Mouse (Mus musculus): Measurements from ENCODE around the gene Tas2r126.
"Not testable (repeated sequence)": the region's sequence is repeated elsewhere in the genome, so short reads cannot be mapped to it uniquely, and the experiment has no call there.

The Tas2r126 gene

GRCm38 (mm10) chr6:42434446-42434845 is at the start of gene Tas2r126:
Gene Tas2r126 (plus strand): TSS chr6:42434535.
- DNase-seq (ENCODE audit: low read depth, low spot score), result no peak

GRCm38 (mm10) chr6:42385635-42386034 is 48.7 kb upstream of the Tas2r126 start:
- no peak for DNase-seq (ENCODE audit: low read depth, low spot score)

GRCm38 (mm10) chr6:42391796-42392330 is 42.5 kb upstream of the Tas2r126 start:
- no peak for DNase-seq (ENCODE audit: low read depth, low spot score)

- no peak for DNase-seq (ENCODE audit: low read depth, low spot score)
Measured at GRCm38 (mm10) chr6:42395960-42396809, 38.1 kb upstream of the Tas2r126 start.

- DNase-seq (ENCODE audit: low read depth, low spot score), result no peak
Measured at GRCm38 (mm10) chr6:42397041-42397657, 37.2 kb upstream of the Tas2r126 start.

GRCm38 (mm10) chr6:42398285-42398684 is 36.0 kb upstream of the Tas2r126 start:
- DNase-seq (ENCODE audit: low read depth, low spot score), result no peak

GRCm38 (mm10) chr6:42398998-42399397 is 35.3 kb upstream of the Tas2r126 start:
- DNase-seq (ENCODE audit: low read depth, low spot score), result no peak

GRCm38 (mm10) chr6:42399938-42400337 is 34.4 kb upstream of the Tas2r126 start, which contains the start of gene Tas2r143:
Gene Tas2r143 (plus strand): TSS chr6:42400238.
- no peak for DNase-seq (ENCODE audit: low read depth, low spot score)

GRCm38 (mm10) chr6:42405134-42405533 is 29.2 kb upstream of the Tas2r126 start, which contains the start of gene Tas2r135:
Gene Tas2r135 (plus strand): TSS chr6:42405434.
- DNase-seq (ENCODE audit: low read depth, low spot score), result no peak

GRCm38 (mm10) chr6:42419443-42419842 is 14.9 kb upstream of the Tas2r126 start:
- DNase-seq (ENCODE audit: low read depth, low spot score), result no peak

- no peak for DNase-seq (ENCODE audit: low read depth, low spot score)
Measured at GRCm38 (mm10) chr6:42421439-42421838, 12.9 kb upstream of the Tas2r126 start.

GRCm38 (mm10) chr6:42424472-42424871 is 9.9 kb upstream of the Tas2r126 start:
- no peak for DNase-seq (ENCODE audit: low read depth, low spot score)

GRCm38 (mm10) chr6:42426337-42426736 is 8.0 kb upstream of the Tas2r126 start:
- no peak for DNase-seq (ENCODE audit: low read depth, low spot score)

- DNase-seq (ENCODE audit: low read depth, low spot score), result no peak
Measured at GRCm38 (mm10) chr6:42433554-42433953, 781 bp upstream of the Tas2r126 start.

GRCm38 (mm10) chr6:42435490-42435889 is 1.2 kb downstream of the Tas2r126 start:
- no peak for DNase-seq (ENCODE audit: low read depth, low spot score)

- no peak for DNase-seq (ENCODE audit: low read depth, low spot score)
Measured at GRCm38 (mm10) chr6:42441395-42441794, 7.1 kb downstream of the Tas2r126 start.

GRCm38 (mm10) chr6:42444491-42444890 is 10.2 kb downstream of the Tas2r126 start:
- peak; percentile 31 for DNase-seq (ENCODE audit: low read depth, low spot score)

GRCm38 (mm10) chr6:42447381-42447780 is 13.0 kb downstream of the Tas2r126 start:
- no peak for DNase-seq (ENCODE audit: low read depth, low spot score)

- no peak for DNase-seq (ENCODE audit: low read depth, low spot score)
Measured at GRCm38 (mm10) chr6:42465096-42465495, 30.8 kb downstream of the Tas2r126 start, which contains the start of gene Olfr458. Gene Olfr458 (minus strand): TSS chr6:42465196.

GRCm38 (mm10) chr6:42470542-42470941 is 36.2 kb downstream of the Tas2r126 start:
- DNase-seq (ENCODE audit: low read depth, low spot score), result no peak

- not testable (repeated sequence) for DNase-seq (ENCODE audit: low read depth, low spot score)
Measured at GRCm38 (mm10) chr6:42471298-42471697, 37.0 kb downstream of the Tas2r126 start.

- no peak for DNase-seq (ENCODE audit: low read depth, low spot score)
Measured at GRCm38 (mm10) chr6:42476235-42476634, 41.9 kb downstream of the Tas2r126 start, which contains the start of gene Olfr457. Gene Olfr457 (minus strand): TSS chr6:42476335.
